Mouse (Mus musculus) hindbrain, postnatal 0 days (tissue): ENCODE results near the gene Pip4k2c. TPM values are rescaled to one million over a fixed set of nuclear protein-coding genes. Genes with fewer than 3 reads are reported as not detected.

Experiments
- ATAC-seq: fragments of 200-750 bp; cut with Nextera tagmentation; 2 replicates; pipeline ENCODE4 v1.8.0; 2017; ENCODE audit warnings: mild to moderate bottlenecking, moderate TSS enrichment, moderate library complexity
- DNase-seq: peaks from one replicate; pipeline ENCODE4 v3.0.0-alpha.2; 2015; ENCODE audit warnings: low spot score
- H3K27ac ChIP-seq: fragments of 300-500 bp; sonication (generic); 2 replicates; pipeline ENCODE4 v1.5.1; 2014; ENCODE audit warnings: mild to moderate bottlenecking
- H3K27me3 ChIP-seq: fragments of 300-500 bp; sonication (generic); 2 replicates; pipeline ENCODE4 v1.6.1; 2014; ENCODE audit warnings: low read length, mixed read lengths; ENCODE audit not compliant: insufficient read depth
- H3K36me3 ChIP-seq: fragments of 300-500 bp; sonication (generic); 2 replicates; pipeline ENCODE4 v1.6.1; 2014; ENCODE audit warnings: low read length, mixed read lengths; ENCODE audit not compliant: insufficient read depth
- H3K4me1 ChIP-seq: fragments of 300-500 bp; sonication (generic); 2 replicates; pipeline ENCODE4 v1.6.1; 2014; ENCODE audit warnings: antibody characterized with exemption, low read length, mixed read lengths; ENCODE audit not compliant: insufficient read depth
- H3K4me2 ChIP-seq: fragments of 300-500 bp; sonication (generic); 2 replicates; pipeline ENCODE4 v1.6.1; 2014; ENCODE audit warnings: low read depth, mild to moderate bottlenecking, low read length, moderate library complexity, mixed read lengths
- H3K4me3 ChIP-seq: fragments of 300-500 bp; sonication (generic); 2 replicates; pipeline ENCODE4 v1.5.1; 2014; ENCODE audit warnings: low read length
- H3K9ac ChIP-seq: fragments of 300-500 bp; sonication (generic); replicated peaks from 2 replicates; pipeline ENCODE4 v1.6.1; 2014; ENCODE audit warnings: mild to moderate bottlenecking, low read length, moderate library complexity, mixed read lengths
- H3K9me3 ChIP-seq: fragments of 300-500 bp; sonication (generic); 2 replicates; pipeline ENCODE4 v1.6.1; 2016; ENCODE audit warnings: low read length, mixed read lengths
- CTCF ChIP-seq: IDR thresholded peaks from 2 replicates; pipeline ENCODE4 v1.5.1; 2016; ENCODE audit warnings: antibody characterized with exemption, control low read depth, low read depth
- WGBS: fragments of 180-500 bp; shearing (Covaris S2); extraction: QIAGEN DNeasy Blood & Tissue Kit; methylation state at CpG from one replicate; pipeline ENCODE4 v1.1.7; 2014; 5-methylcytosine and 5-hydroxymethylcytosine counted together
- polyA plus RNA-seq: library from polyadenylated mRNA; unstranded; fragments of >200 nt; fragmentation: Nextera tagmentation; extraction: Ambion mirVana; gene quantifications from 2 replicates; pipeline ENCODE4 v1.2.1, GENCODE M21; 2015
- total RNA-seq: library from RNA; depleted of rRNA; stranded (reverse); fragments of >200 nt; gene quantifications from 2 replicates; pipeline ENCODE4 v1.2.3, GENCODE M21; 2014

The Pip4k2c gene
- total and polyA plus RNA-seq, 2 experiments from 2014 or later, result 20.2 to 22.8 TPM

GRCm38 (mm10) chr10:127233141-127233540 is 21.8 kb upstream of the Pip4k2c start:
- Histone ChIP-seq H3K4me1 (no peaks in the 10 kb centered on the region), H3K27me3 (no peaks in the 10 kb centered on the region), H3K36me3 (peaks cover 53% of the 10 kb centered on the region), H3K9me3 (no peaks in the 10 kb centered on the region), H3K27ac (no peak overlapping the region), H3K9ac (no peak overlapping the region), H3K4me3 (no peak overlapping the region), H3K4me2 (no peak overlapping the region)
- TF ChIP-seq CTCF, result peak; percentile 47
- ATAC-seq, result no peak
- no peak for DNase-seq
- WGBS, result 88% methylated on average over 9 of the region's 9 CpGs

- WGBS, result 71% methylated on average over 14 of the region's 14 CpGs
- Histone ChIP-seq H3K36me3 (peaks cover 46% of the 10 kb centered on the region; the same call in 1 of the 2 replicates), H3K4me2 (no peak overlapping the region), H3K27ac (no peak overlapping the region), H3K9me3 (no peaks in the 10 kb centered on the region), H3K4me1 (no peaks in the 10 kb centered on the region), H3K27me3 (no peaks in the 10 kb centered on the region), H3K4me3 (no peak overlapping the region), H3K9ac (no peak overlapping the region)
- DNase-seq (no peak), ATAC-seq (no peak)
- TF ChIP-seq CTCF, result no peak
Measured at GRCm38 (mm10) chr10:127231741-127232140, 20.4 kb upstream of the Pip4k2c start.

- no peak overlapping the region for H3K9ac ChIP-seq
- H3K4me3 ChIP-seq, result no peak overlapping the region
- WGBS, result 92% methylated on average over 12 of the region's 12 CpGs
- DNase-seq (no peak), ATAC-seq (no peak)
- H3K36me3 ChIP-seq, result peaks cover 45% of the 10 kb centered on the region; the same call in 1 of the 2 replicates
- H3K27me3 ChIP-seq, result no peaks in the 10 kb centered on the region
- H3K4me1 ChIP-seq, result no peaks in the 10 kb centered on the region
- H3K4me2 ChIP-seq, result no peak overlapping the region
- no peak overlapping the region for H3K27ac ChIP-seq
- no peaks in the 10 kb centered on the region for H3K9me3 ChIP-seq
- no peak for TF ChIP-seq CTCF
Measured at GRCm38 (mm10) chr10:127230693-127231092, 19.3 kb upstream of the Pip4k2c start.

GRCm38 (mm10) chr10:127228897-127229296 is 17.5 kb upstream of the Pip4k2c start:
- Histone ChIP-seq H3K36me3 (peaks cover 39% of the 10 kb centered on the region; the same call in 1 of the 2 replicates), H3K4me3 (no peak overlapping the region), H3K27me3 (no peaks in the 10 kb centered on the region), H3K9ac (no peak overlapping the region), H3K9me3 (no peaks in the 10 kb centered on the region), H3K4me2 (no peak overlapping the region), H3K27ac (no peak overlapping the region), H3K4me1 (no peaks in the 10 kb centered on the region)
- 28% methylated on average over 4 of the region's 4 CpGs for WGBS
- DNase-seq, result peak; percentile 82
- peak; percentile 84 for TF ChIP-seq CTCF
- ATAC-seq, result peak; percentile 11; the same call in 1 of the 2 replicates

GRCm38 (mm10) chr10:127227163-127227562 is 15.8 kb upstream of the Pip4k2c start:
- no peak overlapping the region for H3K4me3 ChIP-seq
- H3K9me3 ChIP-seq, result no peaks in the 10 kb centered on the region
- no peak for DNase-seq
- no peak overlapping the region for H3K4me2 ChIP-seq
- H3K4me1 ChIP-seq, result no peaks in the 10 kb centered on the region
- WGBS, result 84% methylated on average over 8 of the region's 8 CpGs
- peaks cover 29% of the 10 kb centered on the region; the same call in 1 of the 2 replicates for H3K36me3 ChIP-seq
- no peak for ATAC-seq
- no peak for TF ChIP-seq CTCF
- no peak overlapping the region for H3K9ac ChIP-seq
- no peak overlapping the region for H3K27ac ChIP-seq
- no peaks in the 10 kb centered on the region for H3K27me3 ChIP-seq

- Histone ChIP-seq H3K4me2 (no peak overlapping the region), H3K9ac (no peak overlapping the region), H3K36me3 (peaks cover 23% of the 10 kb centered on the region; the same call in 1 of the 2 replicates), H3K4me1 (no peaks in the 10 kb centered on the region), H3K27ac (no peak overlapping the region), H3K9me3 (no peaks in the 10 kb centered on the region), H3K4me3 (no peak overlapping the region), H3K27me3 (no peaks in the 10 kb centered on the region)
- DNase-seq, result peak; percentile 43
- ATAC-seq, result peak; percentile 28; the same call in 1 of the 2 replicates
- 64% methylated on average over 8 of the region's 8 CpGs for whole genome bisulfite sequencing
- TF ChIP-seq CTCF, result peak; percentile 55
Measured at GRCm38 (mm10) chr10:127226318-127226895, 15.0 kb upstream of the Pip4k2c start.

- H3K4me2 ChIP-seq, result no peak overlapping the region
- no peaks in the 10 kb centered on the region for H3K4me1 ChIP-seq
- H3K9ac ChIP-seq, result no peak overlapping the region
- TF ChIP-seq CTCF, result no peak
- H3K27ac ChIP-seq, result no peak overlapping the region
- no peaks in the 10 kb centered on the region for H3K9me3 ChIP-seq
- H3K36me3 ChIP-seq, result peaks cover 16% of the 10 kb centered on the region; the same call in 1 of the 2 replicates
- H3K4me3 ChIP-seq, result no peak overlapping the region
- ATAC-seq (no peak), DNase-seq (no peak)
- WGBS, result 23% methylated on average over 10 of the region's 10 CpGs
- H3K27me3 ChIP-seq, result no peaks in the 10 kb centered on the region
Measured at GRCm38 (mm10) chr10:127225732-127226131, 14.3 kb upstream of the Pip4k2c start.
